Mouse (Mus musculus) ES-E14 (cell line): ENCODE results near the gene Clptm1.

Experiments used
- CHD2 ChIP-seq: IDR thresholded peaks from 2 replicates; pipeline ENCODE4 v1.6.1; 2014; ENCODE audit warnings: mild to moderate bottlenecking, low read depth, low read length, inconsistent platforms
- HCFC1 ChIP-seq: IDR thresholded peaks from 2 replicates; pipeline ENCODE4 v1.6.1; 2012; ENCODE audit warnings: low read length, inconsistent platforms, borderline replicate concordance; ENCODE audit not compliant: insufficient read depth
- MAFK ChIP-seq: IDR thresholded peaks from 2 replicates; pipeline ENCODE4 v1.6.1; 2014; ENCODE audit warnings: mild to moderate bottlenecking, low read depth, low read length, inconsistent platforms; ENCODE audit not compliant: insufficient read depth
- ZC3H11A ChIP-seq: IDR thresholded peaks from 2 replicates; pipeline ENCODE4 v1.6.1; 2012; ENCODE audit warnings: low read depth, mild to moderate bottlenecking, inconsistent platforms, low read length, borderline replicate concordance
- ZNF384 ChIP-seq: IDR thresholded peaks from 2 replicates; pipeline ENCODE4 v1.6.1; 2012; ENCODE audit warnings: low read depth, low read length, inconsistent platforms

DNA sequence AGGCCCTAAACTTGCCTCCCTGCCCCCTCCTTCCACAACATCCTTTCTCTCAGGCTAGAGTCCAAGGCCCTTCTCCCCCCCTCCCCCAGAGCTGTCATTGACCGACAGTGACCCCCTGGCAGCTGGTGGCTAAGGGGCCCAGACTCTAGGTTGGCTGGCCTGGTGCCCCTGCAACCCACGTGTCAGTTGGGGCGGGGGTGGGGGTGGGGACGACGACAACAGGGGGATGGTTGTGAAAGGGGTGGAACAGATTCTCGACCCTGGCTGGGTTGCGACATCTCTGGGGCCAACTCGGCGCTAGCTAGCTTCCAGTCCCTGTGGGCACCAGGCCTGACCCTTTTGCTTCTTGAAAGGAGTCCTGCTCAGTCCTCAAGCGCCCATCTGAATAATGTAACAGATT is 28.6 kb upstream of the Clptm1 start:
- TF ChIP-seq HCFC1: no peak
- no peak for TF ChIP-seq ZNF384
- no peak for TF ChIP-seq CHD2
- TF ChIP-seq ZC3H11A: no peak
- TF ChIP-seq MAFK: no peak
